ENCODE assay signal across 8 mouse cellular contexts in genomic region chr5:111228302-111229040, GRCm38 (mm10).
A peak's percentile ranks its signal among the peaks of the same experiment; 100 is the strongest.
DNase-seq lines count a peak whose midpoint lies in the region; ATAC-seq lines count a peak whose summit lies in the region.

No protein-coding gene starts in this region.

- peak overlapping the region; percentile 85 for H3K27ac ChIP-seq in heart, embryonic 15.5 days

- peaks cover 58% of the 10 kb centered on the region for H3K4me1 ChIP-seq in heart, embryonic 15.5 days (replicated peaks)

- 21% methylated on average over 14 of the region's 14 CpGs for WGBS in heart, embryonic 15.5 days

- H3K36me3 ChIP-seq in heart, embryonic 15.5 days, result peaks cover 12% of the 10 kb centered on the region; the same call in 1 of the 2 replicates

- no peak overlapping the region for H3K4me3 ChIP-seq in heart, embryonic 15.5 days

- H3K4me2 ChIP-seq in heart, embryonic 15.5 days, result peak overlapping the region; percentile 36

- no peak overlapping the region for H3K9ac ChIP-seq in heart, embryonic 15.5 days

- peak; percentile 63 for DNase-seq in adipocyte (ENCODE audit: low spot score)
- DNase-seq in embryo, embryonic 11 days, result peak; percentile 68
- peak; percentile 74 for DNase-seq in kidney, postnatal 14 days
- DNase-seq in lung, postnatal 4 days, result peak; percentile 74 to 86
- DNase-seq in urinary bladder, postnatal 36 days (ENCODE audit: low spot score in 2 of 2), result peak; percentile 31 to 32
- no peak for DNase-seq in B cell, adult 2 months
- no peak for DNase-seq in cerebellum, adult 8-10 months

- peak; percentile 74 for ATAC-seq in heart, embryonic 15.5 days (replicated peaks; ENCODE audit: insufficient number of reproducible peaks, insufficient read depth, low FRiP score, low read depth)

- no peaks in the 10 kb centered on the region for H3K27me3 ChIP-seq in heart, embryonic 15.5 days

- H3K9me3 ChIP-seq in heart, embryonic 15.5 days (replicated peaks), result no peaks in the 10 kb centered on the region

Comparison
In these comparisons a context has a peak if more than half of its experiments do, and no peak if none do; other contexts are left out.
1. DNase-seq: peak in adipocyte (single experiment), embryo, embryonic 11 days (single experiment), kidney, postnatal 14 days (single experiment), lung, postnatal 4 days (2 of 2) and urinary bladder, postnatal 36 days (2 of 2); none in B cell, adult 2 months (0 of 2) and cerebellum, adult 8-10 months (single experiment).